Mouse (Mus musculus): Measurements from ENCODE around the gene Rbm15.
"Not testable (repeated sequence)": the region's sequence is repeated elsewhere in the genome, so short reads cannot be mapped to it uniquely, and the experiment has no call there.

Gene Rbm15

DNA sequence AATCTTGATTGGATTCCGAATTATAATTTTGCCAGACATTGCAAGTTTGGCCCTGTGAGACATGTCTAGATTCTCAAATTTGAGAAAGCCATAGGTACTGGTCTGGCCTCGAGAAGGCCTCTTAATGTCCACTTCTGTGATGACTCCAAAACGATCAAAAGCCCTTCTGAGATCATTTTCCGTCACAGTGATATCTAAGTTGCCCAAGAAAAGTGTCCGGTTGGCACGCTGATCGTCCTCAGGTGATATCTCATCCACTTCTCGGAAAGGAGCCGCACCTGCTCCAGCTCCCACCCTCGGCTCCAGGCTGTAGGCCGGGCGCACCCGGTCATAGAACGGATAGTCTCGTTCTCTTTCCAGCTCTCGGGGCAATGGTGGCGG lies 1.7 kb downstream of the Rbm15 start:
- no peak for DNase-seq (ENCODE audit: inconsistent ontology term)

- DNase-seq (ENCODE audit: inconsistent ontology term), result no peak
Measured at GRCm38 (mm10) chr3:107330503-107331424, 2.7 kb downstream of the Rbm15 start.

DNA sequence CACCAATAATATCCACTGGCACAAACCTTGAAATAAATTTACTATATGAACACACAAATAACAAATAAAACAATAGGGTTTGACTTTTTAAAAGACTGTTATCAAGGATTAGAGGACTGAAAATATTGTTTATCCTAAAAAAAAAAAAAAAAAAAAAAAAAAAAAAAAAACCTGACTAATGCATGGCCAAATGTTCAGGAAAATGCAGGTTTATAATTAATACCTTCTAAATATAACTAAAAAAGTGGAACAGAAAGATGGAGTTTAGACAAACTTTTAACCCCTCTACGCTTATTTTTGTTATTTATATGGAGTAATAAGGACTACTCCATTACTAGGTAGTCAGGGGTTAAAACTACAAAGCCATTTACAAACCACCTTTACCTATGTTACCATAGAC lies 7.0 kb downstream of the Rbm15 start:
- DNase-seq (ENCODE audit: inconsistent ontology term), result no peak

- DNase-seq (ENCODE audit: inconsistent ontology term), result peak; percentile 40
Measured at GRCm38 (mm10) chr3:107321776-107322175, 11.7 kb downstream of the Rbm15 start.

DNA sequence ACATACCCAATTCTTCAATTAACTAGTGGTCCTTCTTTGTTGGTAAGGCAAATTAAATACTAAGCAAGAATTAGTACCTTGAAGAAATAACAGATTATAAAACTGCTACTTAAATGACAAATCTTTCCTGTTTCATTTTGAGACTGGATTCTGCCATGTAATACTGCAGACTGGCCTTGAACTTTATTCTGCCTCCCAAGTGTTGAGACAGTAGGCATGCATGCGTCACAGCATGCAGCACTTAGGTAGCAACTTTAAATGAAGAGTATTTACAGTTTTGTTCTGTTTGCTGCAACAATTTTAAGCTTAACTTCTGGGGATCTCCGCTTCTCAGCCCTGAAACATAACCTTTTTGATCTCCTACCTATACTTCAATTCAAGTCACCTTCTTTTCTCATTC lies 12.3 kb downstream of the Rbm15 start:
- no peak for DNase-seq (ENCODE audit: inconsistent ontology term)

GRCm38 (mm10) chr3:107317338-107317737 lies 16.1 kb downstream of the Rbm15 start:
- DNase-seq (ENCODE audit: inconsistent ontology term), result no peak

DNA sequence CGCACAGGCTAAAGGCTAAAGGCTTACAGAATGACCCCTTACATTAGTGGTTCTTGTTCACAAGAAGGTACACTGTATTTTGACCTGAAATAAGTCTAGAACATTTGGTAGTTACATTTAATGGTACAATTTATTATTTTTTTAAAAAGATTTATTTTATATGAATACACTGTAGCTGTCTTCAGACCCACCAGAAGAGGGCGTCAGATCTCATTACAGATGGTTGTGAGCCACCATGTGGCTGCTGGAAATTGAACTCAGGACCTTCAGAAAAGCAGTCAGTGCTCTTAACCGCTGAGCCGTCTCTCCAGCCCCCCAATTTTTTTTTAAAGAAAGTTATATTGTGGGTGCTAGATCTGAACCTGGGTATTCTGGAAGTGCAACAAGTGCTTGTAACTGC lies 36.6 kb downstream of the Rbm15 start:
- not testable (repeated sequence) for DNase-seq (ENCODE audit: inconsistent ontology term)

DNA sequence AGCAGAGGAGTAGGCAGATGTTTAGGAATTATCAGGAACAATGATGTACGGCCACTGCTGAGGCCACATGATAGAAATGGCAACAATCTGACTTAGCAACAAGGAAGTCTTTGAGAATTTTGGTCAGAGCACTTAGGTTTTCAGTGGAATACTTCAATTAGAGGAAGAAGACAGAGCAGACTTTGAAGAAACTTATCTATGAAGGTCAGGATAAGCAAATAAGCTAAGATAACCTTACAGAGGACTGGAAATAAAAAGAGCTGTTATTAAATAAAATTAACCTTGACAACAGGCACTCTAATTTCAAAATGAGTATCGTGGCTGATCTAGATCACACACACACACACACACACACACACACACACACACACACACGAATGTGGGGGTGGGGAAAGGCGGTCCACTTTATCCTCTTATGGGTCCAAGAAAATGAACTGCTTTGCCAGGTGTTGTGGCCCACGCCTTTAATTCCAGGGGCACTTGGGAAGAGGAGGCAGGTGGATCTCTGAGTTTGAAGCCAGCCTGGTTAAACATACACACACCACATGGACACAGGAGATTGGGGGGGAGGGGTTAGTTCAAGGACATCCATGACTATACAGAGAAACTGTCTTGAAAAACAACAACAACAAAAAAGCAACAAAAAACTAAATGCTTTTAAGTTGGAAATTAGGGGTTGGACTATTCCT lies 37.7 kb downstream of the Rbm15 start:
- DNase-seq (ENCODE audit: inconsistent ontology term), result no peak

DNA sequence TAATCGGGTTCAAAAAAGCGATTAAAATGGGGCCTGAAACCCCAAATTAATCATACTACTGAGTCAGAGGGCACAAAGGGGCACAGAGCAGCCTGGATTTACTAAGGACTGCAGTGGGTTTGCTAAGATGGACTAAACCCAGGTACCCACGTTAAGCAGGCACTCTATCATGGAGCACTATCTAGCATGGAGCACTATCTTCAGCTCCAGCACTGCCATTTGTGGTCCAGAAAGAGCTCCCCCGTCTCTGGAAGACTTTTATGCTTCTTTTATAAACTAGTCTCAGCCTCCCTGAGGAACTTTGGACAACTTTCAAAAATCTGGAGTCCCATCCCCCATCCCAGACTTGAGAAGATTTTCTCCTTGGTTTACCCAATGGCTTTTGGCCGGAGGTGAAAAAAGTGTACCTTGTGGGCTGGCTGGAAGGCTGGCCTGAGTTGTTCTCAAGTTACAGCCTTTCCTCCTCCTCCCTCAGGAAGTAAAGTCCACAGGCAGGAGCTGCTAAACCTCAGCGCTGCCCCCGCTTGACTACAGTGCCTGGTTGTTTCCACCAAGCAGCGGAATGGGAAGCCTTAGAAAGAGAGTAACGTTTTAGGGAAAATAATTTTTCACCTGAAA lies 42.6 kb downstream of the Rbm15 start, which contains the start of gene Slc16a4:
Slc16a4 (plus strand) TSS at position 467 of the 618 bp plus-strand sequence.
- DNase-seq (ENCODE audit: inconsistent ontology term), result peak; percentile 22

GRCm38 (mm10) chr3:107287346-107287745 lies 46.1 kb downstream of the Rbm15 start:
- no peak for DNase-seq (ENCODE audit: inconsistent ontology term)

- no peak for DNase-seq (ENCODE audit: inconsistent ontology term)
Measured at GRCm38 (mm10) chr3:107286123-107286522, 47.4 kb downstream of the Rbm15 start.

DNA sequence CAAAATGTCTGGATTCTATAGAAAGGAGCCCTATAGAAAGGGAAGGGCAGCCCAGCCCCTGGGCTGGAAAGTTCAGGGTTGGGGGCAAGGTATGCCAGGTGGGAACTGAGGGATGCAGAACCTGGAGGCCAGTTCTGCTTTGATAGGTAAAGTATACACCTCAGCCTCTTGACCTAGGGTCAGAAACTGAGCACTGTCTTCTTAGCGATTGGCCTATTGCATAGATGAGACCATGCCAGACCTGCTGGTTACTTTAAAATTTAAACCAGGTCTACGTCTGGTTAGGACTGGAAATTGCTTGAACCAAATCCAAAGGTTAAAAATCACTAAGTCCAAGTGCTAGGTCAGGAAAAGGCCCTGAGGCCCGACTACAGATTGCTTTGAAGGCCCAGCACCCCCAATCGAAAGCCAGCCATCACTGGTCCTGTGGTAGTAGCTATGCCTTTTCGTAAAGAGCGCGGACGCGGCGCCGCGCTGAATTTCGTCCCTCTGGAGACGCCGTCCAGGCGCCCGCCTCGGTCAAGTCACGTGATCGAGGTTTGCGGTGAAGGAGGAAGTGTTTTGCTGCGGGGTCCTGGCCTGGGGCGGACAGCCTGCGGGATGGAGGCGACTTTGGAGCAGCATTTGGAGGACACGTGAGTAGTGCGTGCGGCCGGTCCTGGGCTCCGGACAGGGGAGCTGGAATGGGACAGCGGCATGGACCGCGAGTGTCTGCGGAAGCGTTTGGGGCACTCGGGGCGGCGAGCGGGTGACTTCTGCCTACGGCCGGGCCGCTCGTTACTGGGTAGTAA lies 54.8 kb downstream of the Rbm15 start, which contains the start of gene Lamtor5:
Lamtor5 (plus strand) TSS at position 380 of the 791 bp plus-strand sequence.
- peak; percentile 87 for DNase-seq (ENCODE audit: inconsistent ontology term)

GRCm38 (mm10) chr3:107276626-107277025 lies 56.8 kb downstream of the Rbm15 start:
- DNase-seq (ENCODE audit: inconsistent ontology term), result no peak

DNA sequence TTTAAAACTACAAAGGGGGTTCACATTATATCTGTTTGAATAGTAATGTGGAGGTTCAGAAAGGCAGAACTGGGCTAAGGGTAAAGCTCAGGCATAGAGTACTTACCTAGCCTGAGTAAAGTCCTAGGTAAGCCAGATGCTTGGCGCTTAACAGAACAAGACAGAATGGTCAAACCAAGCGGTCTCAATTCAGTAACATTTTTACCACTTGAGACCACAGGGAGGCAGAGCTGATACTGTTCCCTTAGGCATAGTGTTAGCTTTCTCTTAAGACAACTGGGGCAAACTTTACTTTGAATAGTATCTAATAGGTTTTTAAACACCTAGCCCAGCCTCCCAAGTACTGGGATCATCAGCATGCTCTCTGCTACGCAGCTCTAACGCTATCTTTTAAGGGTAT lies 57.5 kb downstream of the Rbm15 start:
- DNase-seq (ENCODE audit: inconsistent ontology term), result no peak
